Mouse (Mus musculus) hindlimb bud, embryonic 11.5 days (tissue): ENCODE data around the gene Ssbp4.

Source experiments
- DNase-seq: peaks from one replicate; pipeline ENCODE4 v3.0.0-alpha.2; 2012; ENCODE audit warnings: low read depth, low spot score; ENCODE audit errors: extremely low spot score

The Ssbp4 gene

GRCm38 (mm10) chr8:70608749-70609367 is at the start of gene Ssbp4:
Ssbp4 (minus strand) TSS chr8:70608872.
- DNase-seq = no peak

DNA sequence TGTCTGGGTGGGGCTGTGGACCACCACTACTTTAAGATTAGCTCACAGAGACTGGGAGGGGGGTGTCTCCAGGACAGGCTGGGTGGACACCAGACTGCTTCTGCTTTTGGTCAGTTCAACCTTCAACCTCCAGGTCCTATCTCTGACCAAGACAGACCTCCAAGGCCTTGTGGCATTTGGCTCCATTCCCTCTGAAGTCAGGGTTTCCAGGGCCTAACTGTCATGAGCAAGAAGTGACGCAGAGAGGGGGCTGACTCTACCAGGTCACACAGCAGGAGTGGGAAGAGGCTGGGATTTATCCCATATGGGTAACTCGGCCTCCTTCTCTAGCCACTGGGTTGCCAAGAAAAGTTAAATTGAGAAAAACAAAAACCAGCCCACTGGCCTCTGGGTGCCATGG is 49.1 kb upstream of the Ssbp4 start:
- DNase-seq = no peak

- no peak for DNase-seq
These were observed 48.5 kb upstream of the Ssbp4 start for GRCm38 (mm10) chr8:70657214-70657613.

GRCm38 (mm10) chr8:70656193-70656790 is 47.6 kb upstream of the Ssbp4 start:
- no peak for DNase-seq

- no peak for DNase-seq
These were observed 46.8 kb upstream of the Ssbp4 start for GRCm38 (mm10) chr8:70655469-70655868.

DNA sequence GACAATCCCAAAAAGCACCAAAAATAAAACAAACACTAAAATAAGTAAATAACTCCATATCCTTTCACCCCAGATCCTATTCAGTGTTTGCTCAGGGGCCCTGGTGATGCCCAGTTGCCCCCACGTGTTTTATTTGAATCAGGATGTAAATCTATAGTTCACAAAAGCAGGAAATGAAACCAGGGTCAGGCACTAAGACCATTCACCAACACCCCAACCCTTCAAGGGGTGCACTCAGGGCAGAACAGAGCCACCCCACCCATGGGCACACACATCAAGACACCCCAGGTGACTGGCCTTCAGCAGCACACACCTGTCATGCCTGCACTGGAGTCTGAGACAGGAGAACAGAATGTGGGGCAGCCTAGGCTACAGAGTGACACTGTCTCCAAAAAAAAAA is 45.4 kb upstream of the Ssbp4 start:
- no peak for DNase-seq

DNA sequence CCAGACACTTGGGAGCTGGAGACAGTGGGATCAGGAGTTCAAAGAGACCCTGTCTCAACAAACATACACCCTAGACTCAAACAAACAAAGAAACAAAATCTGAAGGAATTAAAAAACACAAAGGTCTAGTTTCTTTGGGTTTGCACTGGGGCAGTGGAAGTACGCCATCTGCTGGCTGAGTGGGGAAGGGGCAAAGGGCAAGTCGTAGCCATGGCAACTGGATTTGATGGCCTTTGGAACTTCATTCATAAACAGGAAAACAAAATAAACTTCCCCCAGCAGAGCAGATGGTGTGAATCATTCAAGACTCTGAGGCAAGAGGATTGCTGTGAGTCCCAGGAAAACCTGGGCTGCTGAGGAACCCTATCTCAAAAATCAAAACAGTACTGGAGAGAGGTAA is 44.6 kb upstream of the Ssbp4 start:
- DNase-seq = no peak

DNA sequence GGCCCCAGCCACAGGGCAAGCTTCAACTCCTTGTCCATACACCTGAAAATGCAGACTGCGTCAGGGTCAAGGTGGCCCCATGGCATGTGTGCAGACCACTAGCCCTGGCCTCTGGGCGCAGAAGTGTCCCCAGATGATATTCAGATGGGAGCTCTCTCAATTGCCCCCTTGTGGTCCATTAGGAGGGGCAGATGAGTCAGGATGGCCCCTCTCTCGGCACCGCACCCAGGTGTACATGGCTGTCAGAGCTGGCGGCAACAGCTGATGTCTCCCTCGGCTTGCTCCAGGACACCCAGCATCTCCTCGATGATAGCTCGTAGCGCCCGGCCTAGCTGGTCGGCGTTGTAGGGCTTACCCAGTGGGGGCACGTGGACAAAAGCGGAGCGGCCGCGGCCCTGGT is 41.7 kb upstream of the Ssbp4 start:
- DNase-seq = no peak

GRCm38 (mm10) chr8:70649324-70649723 is 40.7 kb upstream of the Ssbp4 start:
- DNase-seq = no peak

DNA sequence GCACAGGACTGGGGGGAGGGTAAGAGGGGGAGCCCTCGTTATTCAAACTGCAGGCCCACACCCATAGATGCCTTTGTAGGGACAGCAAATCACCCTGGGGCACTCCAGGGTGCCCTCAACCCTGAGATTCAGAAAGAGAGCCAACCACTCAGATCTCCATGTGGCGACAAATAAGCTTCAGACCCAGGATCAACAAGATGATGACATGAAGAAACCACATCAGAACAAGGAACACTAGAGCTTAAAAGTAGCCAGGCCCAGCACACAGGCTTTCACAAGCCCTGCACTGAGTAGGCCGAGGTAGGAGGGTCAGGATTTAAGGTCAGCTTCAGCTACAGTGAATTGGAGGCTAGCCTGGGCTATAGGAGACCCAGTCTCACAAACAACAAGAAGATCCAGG is 40.2 kb upstream of the Ssbp4 start:
- DNase-seq = no peak

DNA sequence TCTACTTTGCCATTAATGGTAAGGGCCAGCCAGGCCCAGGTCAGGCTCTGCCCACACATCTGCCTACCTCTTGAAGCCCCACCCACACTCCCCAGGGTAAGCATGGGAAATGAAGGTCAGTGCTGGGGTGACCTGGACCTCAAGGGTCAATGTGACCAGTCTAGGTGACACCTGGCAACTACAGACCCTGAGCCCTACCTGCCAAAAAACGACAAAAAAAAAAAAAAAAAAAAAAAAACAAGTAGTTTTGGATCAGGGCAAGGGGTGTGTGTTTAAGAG is 39.4 kb upstream of the Ssbp4 start:
- DNase-seq = no peak

DNA sequence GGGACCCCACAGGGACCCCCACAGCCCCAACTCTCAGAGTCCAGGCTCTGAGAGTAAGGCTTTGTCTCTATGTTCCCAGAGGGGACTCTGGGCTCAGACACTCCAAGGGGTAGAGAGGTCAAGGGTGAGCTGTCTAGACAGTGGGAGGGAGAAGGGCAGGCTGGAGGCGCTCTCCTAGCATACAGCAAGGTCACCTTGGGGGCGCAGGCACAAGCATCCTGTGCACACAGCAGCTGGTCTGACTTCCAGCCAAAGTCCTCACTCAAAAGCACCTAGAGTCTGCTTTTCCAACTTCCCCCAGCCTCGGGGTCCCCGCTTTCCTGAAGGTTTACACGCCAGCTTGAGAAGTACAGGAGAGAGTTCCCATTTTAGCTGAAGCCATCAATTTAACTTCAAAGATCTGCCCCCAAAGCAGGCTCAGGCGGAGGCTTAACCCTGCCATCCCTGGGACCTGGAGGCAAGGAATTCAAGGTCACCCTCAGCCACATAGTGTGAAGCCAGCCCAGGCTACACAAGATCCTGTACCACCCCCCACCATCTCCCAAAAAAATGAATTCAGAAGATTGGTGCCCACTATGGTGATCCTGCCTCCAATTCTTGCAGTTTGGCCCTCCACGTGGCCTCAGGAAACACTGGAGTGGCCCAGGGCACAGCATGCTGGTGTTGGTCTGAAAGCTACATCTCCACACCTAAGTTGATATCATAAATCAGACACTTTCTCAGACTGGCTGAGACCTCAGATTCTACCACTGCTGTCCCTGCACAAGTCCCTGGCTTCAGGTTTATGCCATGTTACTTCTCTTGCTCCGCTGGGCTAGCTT is 38.9 kb upstream of the Ssbp4 start:
- DNase-seq = no peak

DNA sequence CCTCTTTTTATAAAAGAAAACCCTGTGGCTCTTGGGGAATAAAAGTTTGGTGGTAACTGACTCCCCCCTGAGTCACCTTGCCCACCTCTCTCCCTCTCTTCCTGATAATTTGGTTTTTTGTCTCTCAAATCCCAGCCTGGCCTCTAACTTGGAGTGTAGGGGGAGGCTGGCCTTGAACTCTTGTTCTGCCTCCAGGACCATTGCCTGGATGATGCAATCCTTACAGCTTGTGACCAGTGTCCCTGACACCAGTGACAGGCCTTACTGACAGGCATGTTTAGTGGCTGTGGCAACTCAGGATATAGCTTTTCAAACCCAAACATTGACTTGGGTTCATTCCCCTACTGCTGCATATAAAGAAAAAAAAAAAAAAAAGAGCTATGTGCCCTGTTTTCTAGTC is 38.1 kb upstream of the Ssbp4 start:
- no peak for DNase-seq

DNA sequence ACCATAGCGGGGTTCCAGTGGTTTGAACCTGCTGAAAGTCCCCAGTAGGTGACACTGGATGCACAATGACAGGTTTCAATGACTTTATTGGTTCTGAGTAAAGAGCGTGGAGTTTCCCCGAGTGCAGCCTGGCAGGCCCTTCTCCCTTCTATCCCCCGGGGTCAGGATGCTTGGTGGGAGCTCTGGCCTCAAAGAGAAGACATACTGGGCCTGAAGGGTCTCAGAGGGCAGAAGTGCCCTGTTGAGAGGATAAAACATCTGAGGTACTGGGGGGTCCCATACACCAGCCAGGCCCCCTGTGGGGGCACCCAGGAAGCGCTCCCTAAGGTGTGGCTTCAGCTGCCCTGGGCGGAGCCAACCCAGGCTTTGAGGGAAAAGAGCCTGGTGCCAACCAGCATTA is 37.7 kb upstream of the Ssbp4 start:
- no peak for DNase-seq

GRCm38 (mm10) chr8:70645501-70646224 is 37.0 kb upstream of the Ssbp4 start:
- no peak for DNase-seq

DNA sequence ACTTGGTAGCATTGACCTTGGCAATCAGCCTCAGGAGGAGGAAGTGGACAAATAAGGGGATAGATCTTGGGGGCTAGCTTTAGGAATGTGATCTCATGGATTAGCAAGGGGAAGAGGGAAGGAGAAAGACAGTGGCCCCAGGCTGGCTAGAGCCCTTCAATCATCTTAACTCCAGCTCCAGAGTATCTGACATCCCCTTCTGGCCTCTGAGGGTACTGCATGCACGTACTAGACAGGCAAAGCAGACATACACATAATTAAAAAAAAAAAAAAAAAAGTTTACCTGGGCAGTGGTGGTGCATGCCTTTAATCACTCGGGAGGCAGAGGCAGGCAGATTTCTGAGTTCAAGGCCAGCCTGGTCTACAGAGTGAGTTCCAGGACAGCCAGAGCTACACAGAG is 35.4 kb upstream of the Ssbp4 start:
- no peak for DNase-seq

DNA sequence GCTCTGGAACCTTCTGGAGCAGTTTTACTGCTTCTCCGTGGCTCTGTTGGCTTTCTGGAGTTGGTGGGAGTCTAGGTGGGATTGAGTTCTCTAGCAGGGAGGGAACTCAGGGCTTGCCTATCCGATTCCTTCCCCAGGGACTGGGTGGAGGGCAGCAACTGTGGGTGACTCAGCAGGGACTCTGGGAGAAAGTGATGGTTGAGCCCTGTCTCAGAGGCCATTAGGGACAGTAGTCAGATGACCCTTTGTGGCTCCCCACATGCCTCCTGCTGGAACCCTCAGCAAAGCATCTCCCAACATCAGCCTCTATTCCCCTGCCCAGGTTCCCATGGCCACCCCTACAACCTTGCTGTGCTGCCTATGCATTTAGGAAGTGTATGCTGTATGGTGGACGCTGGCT is 34.3 kb upstream of the Ssbp4 start:
- DNase-seq = no peak

DNA sequence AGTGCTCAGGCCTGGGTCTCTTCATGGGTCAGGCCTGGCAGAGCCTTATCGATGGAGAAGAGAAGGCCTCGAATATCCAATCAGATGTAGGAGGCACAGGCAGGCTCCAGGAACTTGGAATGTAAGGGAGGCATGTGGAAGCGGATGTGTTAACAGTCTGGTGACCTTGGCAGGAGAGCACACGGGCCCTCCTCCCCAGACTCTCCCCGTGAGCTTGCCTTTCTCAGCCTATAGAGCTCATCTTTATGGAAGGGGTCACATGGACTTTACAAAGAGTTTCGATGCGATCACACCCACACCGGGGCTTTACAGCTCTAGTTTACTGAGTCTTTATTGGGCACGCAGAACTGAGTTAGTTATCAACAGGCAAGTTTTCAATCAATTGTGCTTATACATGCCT is 30.1 kb upstream of the Ssbp4 start:
- DNase-seq = no peak

- DNase-seq = no peak
These were observed 28.2 kb upstream of the Ssbp4 start for GRCm38 (mm10) chr8:70636838-70637237.

- DNase-seq = no peak
These were observed 26.9 kb upstream of the Ssbp4 start for GRCm38 (mm10) chr8:70635527-70635926.

- DNase-seq = no peak
These were observed 25.4 kb upstream of the Ssbp4 start for GRCm38 (mm10) chr8:70634066-70634465.

DNA sequence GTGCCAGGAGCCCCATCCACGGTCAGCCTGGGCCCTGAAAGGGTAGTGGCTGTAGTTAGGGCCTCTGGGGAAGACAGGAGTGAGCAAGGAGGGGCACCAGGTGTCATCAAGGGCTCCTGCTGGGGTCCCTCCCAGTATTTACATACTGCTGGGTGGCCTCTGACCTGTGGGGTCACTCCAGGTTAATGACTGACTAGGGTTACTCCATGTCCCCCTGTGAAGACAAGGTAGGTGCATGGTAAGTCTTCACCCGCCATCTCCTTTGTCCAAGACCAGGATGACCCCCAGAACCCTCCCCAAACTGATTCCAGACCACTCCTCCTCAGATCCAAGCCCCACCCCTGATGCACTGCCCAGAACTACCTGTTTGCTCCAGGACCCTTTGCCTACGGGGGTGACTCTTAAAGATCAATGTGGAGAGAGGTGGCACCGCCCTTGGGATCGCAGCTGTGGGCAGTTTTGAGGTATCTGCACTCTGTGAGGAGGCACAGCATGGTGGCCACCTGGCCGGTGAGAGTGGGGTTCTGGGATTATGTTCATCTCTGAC is 23.7 kb upstream of the Ssbp4 start, which contains the start of gene Gdf15:
Gdf15 (minus strand) TSS at position 111 of the 547 bp plus-strand sequence.
- no peak for DNase-seq
